Mouse (Mus musculus): ENCODE data around the gene Elovl5. TPM values are rescaled to one million over a fixed set of nuclear protein-coding genes. Genes with fewer than 3 reads are reported as not detected.

The Elovl5 gene
- total and polyA plus RNA-seq, 2 experiments from 2014 or later = 71.6 to 90.5 TPM

GRCm38 (mm10) chr9:77935818-77936611 lies 18.9 kb downstream of the Elovl5 start:
- WGBS = 73% methylated on average over 10 of the region's 10 CpGs
- ATAC-seq (no peak), DNase-seq (ENCODE audit: low spot score) (no peak)
- Histone ChIP-seq H3K4me2 (ENCODE audit: low read depth, low read length) (no peak overlapping the region), H3K4me3 (ENCODE audit: low read length) (no peak overlapping the region), H3K9me3 (ENCODE audit: low read length) (no peaks in the 10 kb centered on the region), H3K4me1 (ENCODE audit: insufficient read depth, low read length) (peaks cover 13% of the 10 kb centered on the region; the same call in 1 of the 2 replicates), H3K36me3 (ENCODE audit: insufficient read depth, low read length) (no peaks in the 10 kb centered on the region), H3K27me3 (ENCODE audit: insufficient read depth, low read length) (no peaks in the 10 kb centered on the region), H3K27ac (no peak overlapping the region), H3K9ac (replicated peaks; ENCODE audit: low read length) (no peak overlapping the region)
- no peak for TF ChIP-seq CTCF (IDR thresholded peaks at IDR 0.05; ENCODE audit: low read depth)

- no peak overlapping the region for H3K4me2 ChIP-seq (ENCODE audit: low read depth, low read length)
- no peak overlapping the region for H3K4me3 ChIP-seq (ENCODE audit: low read length)
- H3K4me1 ChIP-seq (ENCODE audit: insufficient read depth, low read length) = peaks cover 13% of the 10 kb centered on the region; the same call in 1 of the 2 replicates
- 61% methylated on average over 11 of the region's 11 CpGs for WGBS
- DNase-seq (ENCODE audit: low spot score) (no peak), ATAC-seq (no peak)
- no peaks in the 10 kb centered on the region for H3K9me3 ChIP-seq (ENCODE audit: low read length)
- no peak for TF ChIP-seq CTCF (IDR thresholded peaks at IDR 0.05; ENCODE audit: low read depth)
- H3K9ac ChIP-seq (replicated peaks; ENCODE audit: low read length) = no peak overlapping the region
- no peaks in the 10 kb centered on the region for H3K27me3 ChIP-seq (ENCODE audit: insufficient read depth, low read length)
- no peak overlapping the region for H3K27ac ChIP-seq
- no peaks in the 10 kb centered on the region for H3K36me3 ChIP-seq (ENCODE audit: insufficient read depth, low read length)
Measured at GRCm38 (mm10) chr9:77937875-77938274, 20.7 kb downstream of the Elovl5 start.

GRCm38 (mm10) chr9:77938761-77939553 lies 21.8 kb downstream of the Elovl5 start:
- 51% methylated on average over 13 of the region's 13 CpGs for WGBS
- no peak for TF ChIP-seq CTCF (IDR thresholded peaks at IDR 0.05; ENCODE audit: low read depth)
- no peak overlapping the region for H3K9ac ChIP-seq (replicated peaks; ENCODE audit: low read length)
- no peak overlapping the region for H3K4me3 ChIP-seq (ENCODE audit: low read length)
- H3K36me3 ChIP-seq (ENCODE audit: insufficient read depth, low read length) = no peaks in the 10 kb centered on the region
- no peak overlapping the region for H3K4me2 ChIP-seq (ENCODE audit: low read depth, low read length)
- peaks cover 13% of the 10 kb centered on the region; the same call in 1 of the 2 replicates for H3K4me1 ChIP-seq (ENCODE audit: insufficient read depth, low read length)
- no peaks in the 10 kb centered on the region for H3K9me3 ChIP-seq (ENCODE audit: low read length)
- H3K27me3 ChIP-seq (ENCODE audit: insufficient read depth, low read length) = no peaks in the 10 kb centered on the region
- ATAC-seq (peak; percentile 89), DNase-seq (ENCODE audit: low spot score) (peak; percentile 33)
- H3K27ac ChIP-seq = no peak overlapping the region; the same call in 1 of the 2 replicates

GRCm38 (mm10) chr9:77939554-77939920 lies 22.4 kb downstream of the Elovl5 start:
- no peak for TF ChIP-seq CTCF (IDR thresholded peaks at IDR 0.05; ENCODE audit: low read depth)
- peaks cover 13% of the 10 kb centered on the region; the same call in 1 of the 2 replicates for H3K4me1 ChIP-seq (ENCODE audit: insufficient read depth, low read length)
- H3K27ac ChIP-seq = no peak overlapping the region; the same call in 1 of the 2 replicates
- H3K4me3 ChIP-seq (ENCODE audit: low read length) = no peak overlapping the region
- no peaks in the 10 kb centered on the region for H3K36me3 ChIP-seq (ENCODE audit: insufficient read depth, low read length)
- no peaks in the 10 kb centered on the region for H3K27me3 ChIP-seq (ENCODE audit: insufficient read depth, low read length)
- no peak overlapping the region for H3K4me2 ChIP-seq (ENCODE audit: low read depth, low read length)
- DNase-seq (ENCODE audit: low spot score) (no peak), ATAC-seq (no peak)
- H3K9ac ChIP-seq (replicated peaks; ENCODE audit: low read length) = no peak overlapping the region
- no peaks in the 10 kb centered on the region for H3K9me3 ChIP-seq (ENCODE audit: low read length)
- 71% methylated on average over 5 of the region's 5 CpGs for WGBS

- H3K27me3 ChIP-seq (ENCODE audit: insufficient read depth, low read length) = no peaks in the 10 kb centered on the region
- WGBS = 49% methylated on average over 6 of the region's 6 CpGs
- H3K4me3 ChIP-seq (ENCODE audit: low read length) = no peak overlapping the region
- no peak overlapping the region for H3K27ac ChIP-seq
- no peaks in the 10 kb centered on the region for H3K36me3 ChIP-seq (ENCODE audit: insufficient read depth, low read length)
- TF ChIP-seq CTCF (IDR thresholded peaks at IDR 0.05; ENCODE audit: low read depth) = no peak
- H3K4me1 ChIP-seq (ENCODE audit: insufficient read depth, low read length) = peaks cover 13% of the 10 kb centered on the region; the same call in 1 of the 2 replicates
- no peaks in the 10 kb centered on the region for H3K9me3 ChIP-seq (ENCODE audit: low read length)
- DNase-seq (ENCODE audit: low spot score) (no peak), ATAC-seq (no peak)
- no peak overlapping the region for H3K9ac ChIP-seq (replicated peaks; ENCODE audit: low read length)
- no peak overlapping the region for H3K4me2 ChIP-seq (ENCODE audit: low read depth, low read length)
Measured at GRCm38 (mm10) chr9:77941058-77941457, 23.9 kb downstream of the Elovl5 start.

GRCm38 (mm10) chr9:77941836-77942235 lies 24.7 kb downstream of the Elovl5 start:
- ATAC-seq (no peak), DNase-seq (ENCODE audit: low spot score) (no peak)
- Histone ChIP-seq H3K4me3 (ENCODE audit: low read length) (no peak overlapping the region), H3K4me1 (ENCODE audit: insufficient read depth, low read length) (peaks cover 13% of the 10 kb centered on the region; the same call in 1 of the 2 replicates), H3K4me2 (ENCODE audit: low read depth, low read length) (no peak overlapping the region), H3K36me3 (ENCODE audit: insufficient read depth, low read length) (no peaks in the 10 kb centered on the region), H3K27me3 (ENCODE audit: insufficient read depth, low read length) (no peaks in the 10 kb centered on the region), H3K27ac (no peak overlapping the region), H3K9me3 (ENCODE audit: low read length) (no peaks in the 10 kb centered on the region), H3K9ac (replicated peaks; ENCODE audit: low read length) (no peak overlapping the region)
- 77% methylated on average over 9 of the region's 9 CpGs for WGBS
- no peak for TF ChIP-seq CTCF (IDR thresholded peaks at IDR 0.05; ENCODE audit: low read depth)
